Mouse (Mus musculus): ENCODE results near the gene Nav2. TPM values are rescaled to one million over a fixed set of nuclear protein-coding genes. Genes with fewer than 3 reads are reported as not detected.

Gene Nav2
- polyA plus RNA-seq, 1 experiment from 2014 or later = 18.2 TPM

DNA sequence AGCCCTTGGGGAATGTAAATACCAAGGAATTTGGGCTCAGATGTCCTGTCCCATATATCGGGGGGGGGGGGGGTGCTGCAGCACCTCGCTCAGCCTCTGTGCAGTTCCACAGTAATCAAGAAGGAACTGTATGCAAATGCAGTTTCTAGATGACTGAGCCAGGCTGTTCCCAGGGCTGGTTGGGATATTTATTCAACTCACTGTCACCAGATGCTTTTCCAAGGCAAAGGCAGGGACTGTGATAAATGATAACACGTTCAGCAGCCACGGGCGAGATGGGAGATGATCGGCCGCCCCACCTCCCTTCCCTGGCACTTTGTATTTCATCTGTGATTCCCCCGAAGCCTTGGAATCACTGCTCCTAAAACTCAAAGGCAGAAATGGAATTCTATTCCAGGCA is 176.3 kb downstream of the Nav2 start:
- no peak overlapping the region for H3K4me2 ChIP-seq (ENCODE audit: low read depth, low read length)
- no peak for ATAC-seq (ENCODE audit: insufficient read depth, low FRiP score)

DNA sequence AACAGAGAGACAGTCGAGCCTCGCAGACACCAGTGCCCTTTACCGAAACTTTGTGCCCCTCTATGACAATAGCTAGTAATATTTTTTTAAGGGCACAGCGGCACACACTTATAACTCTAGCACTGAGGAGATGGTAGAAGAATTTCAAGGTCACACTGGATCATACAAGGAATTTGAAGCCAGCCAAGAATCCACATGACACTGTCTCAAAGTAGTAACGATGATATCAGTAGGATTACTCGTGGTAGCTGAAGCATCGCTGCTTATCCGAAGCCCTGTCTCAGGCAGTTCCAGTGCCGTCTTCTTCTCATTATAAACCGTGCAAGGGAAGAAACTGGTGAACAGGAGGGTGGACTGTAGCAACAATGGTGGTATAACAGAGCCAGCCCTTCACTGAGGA is 177.2 kb downstream of the Nav2 start:
- Histone ChIP-seq H3K27ac (ENCODE audit: low read length) (no peak overlapping the region), H3K27me3 (ENCODE audit: control insufficient read depth, insufficient read depth, low read length) (no peaks in the 10 kb centered on the region), H3K9ac (ENCODE audit: low read length) (no peak overlapping the region), H3K36me3 (ENCODE audit: control insufficient read depth, insufficient read depth, low read length) (no peaks in the 10 kb centered on the region), H3K4me1 (ENCODE audit: control insufficient read depth, insufficient read depth, low read length) (no peaks in the 10 kb centered on the region), H3K9me3 (replicated peaks; ENCODE audit: control insufficient read depth, low read length) (no peaks in the 10 kb centered on the region), H3K4me3 (replicated peaks; ENCODE audit: low read length) (no peak overlapping the region), H3K4me2 (ENCODE audit: low read depth, low read length) (no peak overlapping the region)
- no peak for ATAC-seq (ENCODE audit: insufficient read depth, low FRiP score)
- WGBS = 81% methylated on average over 10 of the region's 10 CpGs

More for the DNA sequence above, 176.3 kb downstream of the Nav2 start:
- Histone ChIP-seq H3K4me1 (ENCODE audit: control insufficient read depth, insufficient read depth, low read length) (no peaks in the 10 kb centered on the region), H3K36me3 (ENCODE audit: control insufficient read depth, insufficient read depth, low read length) (no peaks in the 10 kb centered on the region), H3K9ac (ENCODE audit: low read length) (no peak overlapping the region), H3K9me3 (replicated peaks; ENCODE audit: control insufficient read depth, low read length) (no peaks in the 10 kb centered on the region), H3K4me3 (replicated peaks; ENCODE audit: low read length) (no peak overlapping the region), H3K27me3 (ENCODE audit: control insufficient read depth, insufficient read depth, low read length) (no peaks in the 10 kb centered on the region), H3K27ac (ENCODE audit: low read length) (no peak overlapping the region)
- WGBS = 31% methylated on average over 8 of the region's 8 CpGs

DNA sequence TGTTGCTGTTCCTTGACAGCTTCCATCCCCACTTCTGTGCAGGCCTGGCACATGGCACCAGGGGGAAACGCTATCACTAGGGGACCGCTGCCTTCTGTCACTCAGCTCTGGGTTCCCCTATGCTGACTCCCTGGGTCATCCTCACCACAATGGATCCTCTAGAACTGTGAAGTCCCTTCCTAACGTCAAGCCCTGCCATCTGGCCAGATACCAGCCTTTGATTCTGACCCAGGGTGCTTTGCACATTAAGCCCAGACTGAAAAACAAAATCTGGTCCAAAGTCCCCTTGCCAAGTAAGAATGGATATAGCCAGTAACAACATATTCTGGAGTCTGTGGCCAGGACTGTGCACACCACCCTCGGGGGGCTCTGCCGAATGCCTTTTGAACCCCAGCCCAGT is 178.6 kb downstream of the Nav2 start:
- Histone ChIP-seq H3K27me3 (ENCODE audit: control insufficient read depth, insufficient read depth, low read length) (no peaks in the 10 kb centered on the region), H3K27ac (ENCODE audit: low read length) (no peak overlapping the region), H3K9me3 (replicated peaks; ENCODE audit: control insufficient read depth, low read length) (no peaks in the 10 kb centered on the region), H3K4me3 (replicated peaks; ENCODE audit: low read length) (no peak overlapping the region), H3K4me1 (ENCODE audit: control insufficient read depth, insufficient read depth, low read length) (no peaks in the 10 kb centered on the region), H3K4me2 (ENCODE audit: low read depth, low read length) (no peak overlapping the region), H3K36me3 (ENCODE audit: control insufficient read depth, insufficient read depth, low read length) (no peaks in the 10 kb centered on the region), H3K9ac (ENCODE audit: low read length) (no peak overlapping the region)
- no peak for ATAC-seq (ENCODE audit: insufficient read depth, low FRiP score)
- WGBS = 73% methylated on average over 5 of the region's 5 CpGs

DNA sequence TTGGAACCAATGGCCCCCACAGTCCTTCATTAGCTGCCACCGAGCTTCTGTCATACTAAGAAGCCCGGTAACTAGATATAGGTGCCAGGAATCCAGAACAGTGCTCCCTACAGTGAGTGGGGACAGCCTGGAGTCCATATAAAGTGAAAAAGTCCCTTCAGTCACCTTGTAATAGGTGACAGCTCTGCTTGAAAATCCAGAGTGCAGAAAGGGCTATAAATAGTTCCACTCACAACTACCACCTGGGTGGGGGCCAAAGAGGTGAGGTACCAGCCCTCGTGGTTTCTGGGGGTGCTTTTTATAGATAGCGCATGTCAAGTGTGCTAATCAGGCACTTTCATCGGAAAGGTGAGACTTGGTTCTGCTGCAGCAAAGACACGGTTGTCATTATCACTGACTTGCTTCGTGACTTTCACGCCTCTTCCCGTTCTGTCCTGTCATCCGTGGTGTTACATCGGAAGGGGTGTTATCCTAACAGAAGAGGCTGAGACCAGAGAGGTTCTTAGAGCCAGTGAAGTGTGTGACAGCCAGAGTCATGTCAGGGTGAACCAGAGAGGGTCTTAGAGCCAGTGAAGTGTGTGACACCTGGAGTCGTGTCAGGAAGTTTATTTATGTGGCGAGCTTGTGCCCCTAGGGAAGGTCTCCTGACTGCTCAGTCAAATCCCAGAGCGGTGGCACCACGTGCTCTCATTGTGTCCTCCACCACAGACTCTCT is 179.8 kb downstream of the Nav2 start:
- Histone ChIP-seq H3K4me3 (replicated peaks; ENCODE audit: low read length) (no peak overlapping the region), H3K4me2 (ENCODE audit: low read depth, low read length) (no peak overlapping the region), H3K4me1 (ENCODE audit: control insufficient read depth, insufficient read depth, low read length) (no peaks in the 10 kb centered on the region), H3K9ac (ENCODE audit: low read length) (no peak overlapping the region), H3K9me3 (replicated peaks; ENCODE audit: control insufficient read depth, low read length) (no peaks in the 10 kb centered on the region), H3K27me3 (ENCODE audit: control insufficient read depth, insufficient read depth, low read length) (no peaks in the 10 kb centered on the region), H3K36me3 (ENCODE audit: control insufficient read depth, insufficient read depth, low read length) (no peaks in the 10 kb centered on the region), H3K27ac (ENCODE audit: low read length) (no peak overlapping the region)
- ATAC-seq (ENCODE audit: insufficient read depth, low FRiP score) = no peak
- WGBS = 68% methylated on average over 15 of the region's 15 CpGs

DNA sequence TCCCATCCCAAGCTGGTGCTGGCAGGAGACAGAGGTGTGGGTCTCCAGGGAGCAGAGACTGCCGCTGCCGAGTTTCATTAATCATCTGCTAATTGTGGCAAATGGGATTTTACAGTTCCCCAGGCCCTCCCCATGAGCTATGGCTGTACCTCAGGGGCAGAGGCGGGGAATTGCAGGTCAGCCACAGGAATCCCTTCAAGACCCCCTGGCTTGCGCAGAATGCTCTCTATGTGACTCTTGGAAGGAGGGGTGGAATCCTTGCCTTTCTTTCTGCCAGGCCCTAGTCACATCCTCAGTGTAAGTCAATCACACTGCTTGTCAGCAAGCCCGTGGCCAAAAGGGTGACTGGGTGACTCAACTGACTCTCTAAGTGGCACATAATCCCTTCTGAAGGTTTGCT is 182.9 kb downstream of the Nav2 start:
- Histone ChIP-seq H3K4me1 (ENCODE audit: control insufficient read depth, insufficient read depth, low read length) (no peaks in the 10 kb centered on the region), H3K9me3 (replicated peaks; ENCODE audit: control insufficient read depth, low read length) (no peaks in the 10 kb centered on the region), H3K9ac (ENCODE audit: low read length) (no peak overlapping the region), H3K4me3 (replicated peaks; ENCODE audit: low read length) (no peak overlapping the region), H3K27me3 (ENCODE audit: control insufficient read depth, insufficient read depth, low read length) (no peaks in the 10 kb centered on the region), H3K4me2 (ENCODE audit: low read depth, low read length) (no peak overlapping the region), H3K27ac (ENCODE audit: low read length) (no peak overlapping the region), H3K36me3 (ENCODE audit: control insufficient read depth, insufficient read depth, low read length) (no peaks in the 10 kb centered on the region)
- 33% methylated on average over 5 of the region's 5 CpGs for WGBS
- ATAC-seq (ENCODE audit: insufficient read depth, low FRiP score) = no peak

DNA sequence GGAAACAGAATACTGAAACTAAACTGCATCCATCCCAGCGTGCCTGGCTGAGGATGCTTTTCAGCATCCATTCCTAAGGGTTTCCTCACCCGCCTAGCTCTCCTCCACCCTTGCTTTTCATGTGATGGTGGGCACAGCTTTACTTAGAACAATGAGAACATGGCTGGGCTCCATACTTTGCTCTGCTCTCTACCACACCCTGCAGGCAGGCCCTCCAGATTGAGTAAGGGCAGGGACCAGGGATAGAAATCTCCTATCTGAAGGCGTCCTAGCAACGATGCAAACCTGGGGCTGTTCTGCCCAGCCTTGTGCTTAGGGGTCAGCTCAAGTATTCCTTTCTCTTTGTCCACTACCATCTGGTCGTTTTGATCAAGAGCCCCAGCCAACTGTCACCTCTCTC is 183.4 kb downstream of the Nav2 start:
- no peaks in the 10 kb centered on the region for H3K27me3 ChIP-seq (ENCODE audit: control insufficient read depth, insufficient read depth, low read length)
- H3K4me3 ChIP-seq (replicated peaks; ENCODE audit: low read length) = no peak overlapping the region
- H3K4me1 ChIP-seq (ENCODE audit: control insufficient read depth, insufficient read depth, low read length) = no peaks in the 10 kb centered on the region
- WGBS = 52% methylated on average over 5 of the region's 5 CpGs
- H3K36me3 ChIP-seq (ENCODE audit: control insufficient read depth, insufficient read depth, low read length) = no peaks in the 10 kb centered on the region
- H3K9ac ChIP-seq (ENCODE audit: low read length) = no peak overlapping the region
- no peak overlapping the region for H3K4me2 ChIP-seq (ENCODE audit: low read depth, low read length)
- no peak; the same call in 1 of the 2 replicates for ATAC-seq (ENCODE audit: insufficient read depth, low FRiP score)
- no peak overlapping the region for H3K27ac ChIP-seq (ENCODE audit: low read length)
- no peaks in the 10 kb centered on the region for H3K9me3 ChIP-seq (replicated peaks; ENCODE audit: control insufficient read depth, low read length)

DNA sequence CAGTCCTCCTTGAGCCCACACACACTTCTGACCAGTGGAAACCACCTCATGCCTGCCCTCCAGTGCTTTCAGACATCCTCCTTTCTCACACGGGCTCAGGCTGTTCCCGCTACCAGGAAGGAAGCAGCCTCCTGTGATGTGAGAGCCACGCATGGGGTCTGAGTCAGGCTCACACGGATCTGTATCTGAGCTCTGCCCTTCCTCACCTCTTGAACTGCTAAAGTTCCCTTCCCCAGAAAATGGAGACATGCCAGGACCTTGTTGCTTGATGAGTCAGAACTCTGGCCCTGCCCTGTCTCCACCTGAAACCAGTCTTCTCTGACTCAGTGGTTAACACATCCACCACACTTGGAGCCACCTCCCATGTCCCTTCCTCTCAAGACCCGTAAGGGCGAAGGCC is 185.1 kb downstream of the Nav2 start:
- 66% methylated on average over 6 of the region's 6 CpGs for WGBS
- no peak overlapping the region for H3K9ac ChIP-seq (ENCODE audit: low read length)
- peak; percentile 61; the same call in 1 of the 2 replicates for ATAC-seq (ENCODE audit: insufficient read depth, low FRiP score)
- H3K27ac ChIP-seq (ENCODE audit: low read length) = no peak overlapping the region
- no peaks in the 10 kb centered on the region for H3K9me3 ChIP-seq (replicated peaks; ENCODE audit: control insufficient read depth, low read length)
- H3K4me3 ChIP-seq (replicated peaks; ENCODE audit: low read length) = no peak overlapping the region
- no peak overlapping the region for H3K4me2 ChIP-seq (ENCODE audit: low read depth, low read length)
- H3K36me3 ChIP-seq (ENCODE audit: control insufficient read depth, insufficient read depth, low read length) = no peaks in the 10 kb centered on the region
- no peaks in the 10 kb centered on the region for H3K4me1 ChIP-seq (ENCODE audit: control insufficient read depth, insufficient read depth, low read length)
- H3K27me3 ChIP-seq (ENCODE audit: control insufficient read depth, insufficient read depth, low read length) = no peaks in the 10 kb centered on the region

DNA sequence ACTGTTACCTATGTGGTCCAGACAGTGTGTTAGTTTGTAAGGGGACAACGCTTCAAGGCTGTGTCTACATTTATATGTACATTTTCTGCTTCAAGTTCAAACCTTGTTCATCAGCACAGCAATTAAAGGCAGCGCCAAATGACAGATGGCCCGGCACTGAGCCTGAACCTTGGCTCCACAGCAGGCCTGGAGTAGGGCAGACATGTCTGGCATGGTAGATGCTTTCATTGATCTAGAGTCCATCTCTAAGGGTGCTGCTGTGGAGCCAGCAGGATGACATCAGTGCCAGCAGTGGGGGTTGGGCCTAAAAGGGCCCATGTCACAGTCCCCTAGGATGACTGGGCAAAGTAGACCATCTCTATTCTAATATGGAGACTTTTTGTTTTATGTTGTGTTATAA is 186.0 kb downstream of the Nav2 start:
- Histone ChIP-seq H3K4me2 (ENCODE audit: low read depth, low read length) (no peak overlapping the region), H3K36me3 (ENCODE audit: control insufficient read depth, insufficient read depth, low read length) (no peaks in the 10 kb centered on the region), H3K27me3 (ENCODE audit: control insufficient read depth, insufficient read depth, low read length) (no peaks in the 10 kb centered on the region), H3K9ac (ENCODE audit: low read length) (no peak overlapping the region), H3K27ac (ENCODE audit: low read length) (no peak overlapping the region), H3K4me3 (replicated peaks; ENCODE audit: low read length) (no peak overlapping the region), H3K4me1 (ENCODE audit: control insufficient read depth, insufficient read depth, low read length) (no peaks in the 10 kb centered on the region), H3K9me3 (replicated peaks; ENCODE audit: control insufficient read depth, low read length) (no peaks in the 10 kb centered on the region)
- ATAC-seq (ENCODE audit: insufficient read depth, low FRiP score) = no peak
- WGBS = 95% methylated on average over 3 of the region's 3 CpGs

DNA sequence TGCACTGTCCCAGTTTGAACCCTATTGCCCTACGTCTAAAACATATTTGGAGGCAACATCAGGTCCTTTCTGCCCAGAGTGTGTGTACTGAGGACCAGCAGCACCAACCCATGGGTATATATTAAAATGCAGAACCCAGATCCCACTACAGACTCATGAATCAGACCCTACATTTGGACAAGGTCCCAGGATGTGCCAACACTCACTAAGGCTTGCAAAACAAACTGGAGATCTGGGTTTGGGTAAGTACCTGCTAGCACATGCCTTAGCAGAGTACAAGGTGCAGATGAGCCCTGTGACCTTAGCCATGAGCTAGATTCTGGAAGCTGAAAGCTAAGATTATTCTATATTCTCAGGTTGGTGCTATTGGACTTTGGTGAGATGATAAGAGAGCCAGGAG is 192.8 kb downstream of the Nav2 start:
- no peak for ATAC-seq (ENCODE audit: insufficient read depth, low FRiP score)
- WGBS = 77% methylated on average over 1 of the region's 1 CpGs
- Histone ChIP-seq H3K4me2 (ENCODE audit: low read depth, low read length) (no peak overlapping the region), H3K4me3 (replicated peaks; ENCODE audit: low read length) (no peak overlapping the region), H3K27me3 (ENCODE audit: control insufficient read depth, insufficient read depth, low read length) (no peaks in the 10 kb centered on the region), H3K27ac (ENCODE audit: low read length) (no peak overlapping the region), H3K9me3 (replicated peaks; ENCODE audit: control insufficient read depth, low read length) (no peaks in the 10 kb centered on the region), H3K9ac (ENCODE audit: low read length) (no peak overlapping the region), H3K36me3 (ENCODE audit: control insufficient read depth, insufficient read depth, low read length) (no peaks in the 10 kb centered on the region), H3K4me1 (ENCODE audit: control insufficient read depth, insufficient read depth, low read length) (no peaks in the 10 kb centered on the region)
